Mouse (Mus musculus) retina, embryonic 14.5 days (tissue): ENCODE data around the gene Sult2b1.

ENCODE experiments used
- DNase-seq: peaks from one replicate; pipeline ENCODE4 v3.0.0-alpha.2; 2015; ENCODE audit warnings: low spot score

Gene Sult2b1

DNA sequence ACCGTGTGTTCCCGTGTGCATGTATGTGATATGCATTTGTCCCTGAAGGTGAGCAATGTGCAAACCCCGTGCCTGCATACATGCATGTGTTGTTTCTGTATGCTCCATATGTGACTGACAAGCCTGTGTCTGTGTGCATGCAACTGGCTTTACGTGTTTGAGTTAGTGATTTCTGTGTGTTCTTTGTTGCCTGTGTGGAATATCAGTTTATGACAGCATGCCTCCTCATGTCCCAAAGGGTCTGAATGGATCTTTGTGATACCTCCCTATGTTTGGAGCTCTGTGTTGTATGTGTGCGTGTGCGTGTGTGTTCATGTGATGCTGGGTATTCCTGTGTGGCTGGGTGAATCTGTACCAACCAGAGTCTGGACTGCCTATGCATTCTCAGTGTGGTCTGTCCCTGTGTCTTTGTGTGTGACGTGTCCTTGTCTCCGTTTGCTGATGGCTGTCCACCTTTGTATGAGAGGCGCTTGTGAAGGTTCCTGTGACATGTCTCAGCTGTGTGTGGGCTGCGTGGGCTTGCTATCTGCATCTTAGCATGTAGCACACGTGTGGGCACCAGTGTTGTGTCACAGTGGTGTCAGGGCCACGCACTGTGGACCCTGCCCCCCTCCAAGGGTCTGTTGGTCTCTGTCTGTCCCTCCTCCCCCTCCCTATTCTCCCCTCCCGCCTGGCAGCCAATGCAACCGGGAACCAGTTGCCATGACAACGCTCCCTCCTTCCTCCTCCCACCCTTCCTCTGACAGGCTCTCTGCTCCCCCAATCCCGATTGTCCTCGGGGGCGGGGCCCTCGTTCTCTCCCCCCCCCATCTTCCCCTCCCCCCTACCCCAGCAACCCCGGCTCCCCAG, at the start of gene Sult2b1:
TSS of gene Sult2b1 (minus strand) at position 146 of the 849 bp plus-strand sequence.
- peak; percentile 93 for DNase-seq

DNA sequence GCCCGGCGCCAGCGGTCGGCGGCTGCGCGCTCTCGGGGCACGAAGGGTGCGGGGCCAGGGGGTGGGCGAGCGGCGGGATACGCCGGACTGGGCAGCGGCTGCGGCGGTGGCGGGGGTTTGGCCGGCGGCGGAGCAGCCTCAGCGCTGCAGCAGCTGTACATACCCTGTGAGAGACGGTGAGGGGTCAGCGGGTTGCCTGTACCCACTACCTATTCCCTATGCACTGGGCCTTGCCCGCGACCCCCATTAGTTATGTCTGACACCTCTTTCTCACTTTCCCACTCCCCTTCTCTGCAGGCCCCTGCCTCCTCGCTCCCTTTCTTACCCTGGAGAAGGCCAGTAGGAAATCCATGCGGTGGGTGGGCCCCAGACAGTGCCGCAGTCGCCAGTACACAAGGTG, 49.5 kb upstream of the Sult2b1 start:
- DNase-seq, result no peak

DNA sequence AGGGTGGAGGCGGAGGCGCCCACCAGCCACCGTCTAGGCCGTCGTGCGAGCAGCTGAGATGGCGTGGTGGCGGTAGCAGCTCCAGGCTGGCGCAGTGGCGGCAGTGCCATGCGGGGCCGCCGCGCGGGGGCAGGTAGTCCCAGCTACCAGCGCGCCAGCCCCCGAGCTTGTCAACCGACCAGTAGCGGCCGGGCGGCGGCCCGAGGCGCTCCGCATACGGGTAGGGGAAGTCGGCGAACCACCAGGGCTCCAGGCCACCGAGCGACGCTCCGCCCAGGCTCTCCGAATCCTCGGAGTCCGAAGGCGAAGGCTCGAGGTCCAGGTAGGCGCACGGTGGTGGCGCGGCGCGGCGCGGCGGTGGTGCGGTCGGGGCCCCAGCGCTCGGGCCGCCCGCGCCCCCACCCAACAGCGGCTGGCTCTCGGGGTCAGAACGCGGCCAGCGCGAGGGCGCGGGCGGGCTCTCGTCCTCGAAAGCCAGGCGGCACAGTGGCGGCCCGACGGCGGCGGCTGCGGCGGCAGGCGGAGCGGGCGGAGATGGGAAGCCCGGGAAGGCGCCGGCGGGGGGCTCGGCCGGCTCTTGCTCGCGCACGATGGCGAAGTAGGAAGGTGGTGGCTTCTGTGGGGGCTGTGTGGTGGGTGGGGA, 48.8 kb upstream of the Sult2b1 start:
- no peak for DNase-seq

- no peak for DNase-seq
These were observed 48.0 kb upstream of the Sult2b1 start for GRCm38 (mm10) chr7:45832428-45832827.

GRCm38 (mm10) chr7:45831128-45831525, 46.7 kb upstream of the Sult2b1 start:
- DNase-seq, result no peak

- DNase-seq, result peak; percentile 87
These were observed 46.1 kb upstream of the Sult2b1 start, which contains the start of gene Grwd1 for GRCm38 (mm10) chr7:45830427-45831127. TSS of gene Grwd1 (minus strand) at chr7:45830944.

DNA sequence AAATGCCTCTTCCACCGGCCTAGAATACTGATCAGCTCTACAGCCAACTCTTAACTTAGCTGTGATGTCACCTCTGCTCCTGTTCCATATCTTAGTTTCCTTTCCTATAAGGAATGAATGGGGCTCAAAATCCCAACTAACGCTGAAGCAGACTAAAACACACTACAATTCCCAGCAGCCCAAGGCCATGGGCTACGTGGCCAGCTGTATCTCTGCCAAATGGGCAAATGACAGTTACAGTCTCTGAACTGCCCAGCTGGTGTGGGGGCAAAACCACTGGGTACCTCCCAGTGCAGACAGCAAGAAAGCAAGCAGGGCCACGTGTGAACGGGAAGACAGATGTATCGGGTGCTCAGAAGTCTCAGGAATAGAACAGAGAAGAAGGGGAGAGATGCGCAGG, 42.2 kb upstream of the Sult2b1 start:
- no peak for DNase-seq

DNA sequence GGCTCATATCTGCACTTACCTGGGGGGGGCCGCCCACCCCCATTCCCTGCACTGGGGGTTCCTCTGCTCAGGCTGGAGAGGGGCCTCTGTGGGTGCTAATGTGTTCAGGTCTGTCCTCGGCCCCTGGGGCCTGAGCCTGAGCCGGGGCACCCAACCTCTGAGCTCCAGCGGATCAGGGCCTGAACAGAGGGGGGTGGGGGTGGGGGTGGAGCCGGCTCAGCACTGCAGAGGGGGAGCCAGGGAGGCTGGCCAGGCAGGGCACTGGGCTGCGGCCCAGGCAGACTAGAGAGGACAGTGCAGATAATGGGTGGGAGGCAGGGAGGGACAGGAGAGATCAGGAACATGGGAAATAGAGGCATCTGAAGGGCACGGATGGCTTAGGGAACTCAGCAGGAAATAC, 40.1 kb upstream of the Sult2b1 start, which contains the start of gene Kcnj14:
TSS of gene Kcnj14 (minus strand) at position 185 of the 400 bp plus-strand sequence.
- no peak for DNase-seq

GRCm38 (mm10) chr7:45820913-45821312, 36.4 kb upstream of the Sult2b1 start:
- no peak for DNase-seq

DNA sequence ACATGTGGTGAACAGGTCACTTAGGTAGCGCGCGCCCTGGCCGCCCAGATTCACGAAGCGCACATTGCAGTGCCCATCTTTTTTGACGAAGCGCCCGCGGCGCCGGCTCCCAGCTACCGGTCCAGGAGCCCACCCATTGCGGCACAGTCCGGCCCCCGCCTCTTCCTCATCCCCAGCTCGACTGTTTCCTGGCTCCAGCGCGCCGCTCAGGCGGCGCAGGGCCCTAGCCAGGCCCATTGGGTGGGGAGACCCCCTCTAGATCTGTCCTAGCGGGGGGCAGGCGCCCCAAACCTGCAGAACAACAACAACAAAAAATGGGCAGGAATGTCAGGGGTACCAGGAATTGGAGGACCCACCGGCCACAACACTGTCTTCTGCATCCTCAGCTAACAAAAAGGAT, 35.4 kb upstream of the Sult2b1 start:
- no peak for DNase-seq

- DNase-seq, result no peak
These were observed 31.5 kb upstream of the Sult2b1 start for GRCm38 (mm10) chr7:45815984-45816351.

- DNase-seq, result no peak
These were observed 31.0 kb upstream of the Sult2b1 start for GRCm38 (mm10) chr7:45815323-45815983.

GRCm38 (mm10) chr7:45814841-45815240, 30.4 kb upstream of the Sult2b1 start:
- DNase-seq, result no peak

- peak; percentile 100 for DNase-seq
These were observed 29.6 kb upstream of the Sult2b1 start, which contains the start of gene Cyth2 for GRCm38 (mm10) chr7:45813787-45814779. TSS of gene Cyth2 (minus strand) at chr7:45814581.

DNA sequence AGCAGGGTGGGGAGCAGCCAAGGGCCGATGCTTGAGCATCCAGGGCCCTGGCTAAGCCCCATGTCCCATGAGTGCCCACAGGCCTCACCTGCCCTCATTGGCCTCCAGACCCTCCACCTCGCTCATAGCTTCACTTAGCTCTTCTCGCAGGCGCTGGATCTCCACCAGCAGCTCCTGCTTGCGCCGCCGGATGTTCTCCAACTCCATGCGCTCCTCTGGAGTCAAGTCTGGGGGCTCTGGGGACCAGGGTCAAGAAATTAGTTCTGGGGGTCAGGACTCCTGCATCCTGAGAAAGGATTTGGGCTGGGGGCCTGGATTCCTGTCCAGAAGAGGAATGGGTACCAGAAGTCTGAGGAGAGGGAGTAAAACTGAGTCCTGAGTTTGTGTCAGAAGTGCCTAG, 28.5 kb upstream of the Sult2b1 start:
- DNase-seq, result no peak

DNA sequence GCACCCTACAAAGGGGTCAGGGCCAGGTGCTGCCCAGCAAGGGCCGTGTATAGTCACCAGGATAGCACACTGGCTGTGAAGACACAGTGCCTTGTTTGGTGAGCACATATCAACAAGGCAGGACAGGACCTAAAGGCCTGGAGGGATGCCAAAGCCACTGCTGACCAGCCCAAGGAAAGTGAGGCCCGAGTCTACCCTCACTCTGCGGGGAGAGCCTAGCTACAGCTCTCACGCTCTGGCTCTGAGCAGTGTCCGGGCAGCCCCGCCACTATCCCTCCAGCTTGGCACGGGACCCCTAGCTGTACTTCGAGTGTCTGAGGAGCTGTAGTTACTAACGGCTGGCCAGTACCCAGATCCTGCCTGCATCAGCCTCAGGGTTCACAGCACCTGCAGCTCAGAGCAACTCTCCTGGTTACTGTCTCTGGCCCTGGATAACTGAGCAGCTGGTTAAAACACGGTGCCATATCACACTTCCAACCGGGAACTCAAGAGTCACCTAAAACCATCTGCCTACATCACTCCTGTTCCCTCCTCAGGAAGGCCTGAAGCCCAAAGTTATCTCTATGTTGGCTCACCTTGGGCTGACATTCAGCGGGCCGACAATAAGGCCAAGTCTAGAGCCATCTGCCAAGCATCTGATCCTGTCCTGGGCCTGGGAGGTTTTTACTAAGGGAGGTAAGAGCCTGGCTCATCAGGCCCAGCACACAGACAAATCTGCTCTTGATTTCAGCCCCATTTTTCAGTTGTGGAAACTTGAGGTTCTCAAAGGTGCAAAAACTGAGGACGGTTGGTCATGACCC, 25.0 kb upstream of the Sult2b1 start:
- no peak for DNase-seq

DNA sequence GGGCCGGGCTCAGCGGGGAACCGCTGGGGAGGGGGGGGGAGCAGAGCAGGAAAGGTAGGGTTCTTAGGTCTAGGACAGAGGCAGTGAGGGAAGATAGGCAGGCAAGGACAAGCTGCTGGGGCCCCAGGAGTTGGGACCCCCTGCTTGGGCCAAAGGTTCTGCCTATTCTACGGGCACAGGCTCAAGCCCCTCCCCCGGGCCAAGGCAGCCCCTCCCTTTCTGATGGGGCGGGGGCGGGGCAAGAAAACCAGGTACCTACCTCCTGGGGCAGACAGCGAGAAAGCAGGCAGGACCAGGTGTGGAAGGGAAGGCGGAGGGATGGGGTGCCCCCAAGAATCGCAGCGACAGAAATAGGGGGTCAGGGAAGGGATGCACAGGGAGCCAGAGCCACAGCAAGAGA, 24.0 kb upstream of the Sult2b1 start:
- DNase-seq, result no peak

DNA sequence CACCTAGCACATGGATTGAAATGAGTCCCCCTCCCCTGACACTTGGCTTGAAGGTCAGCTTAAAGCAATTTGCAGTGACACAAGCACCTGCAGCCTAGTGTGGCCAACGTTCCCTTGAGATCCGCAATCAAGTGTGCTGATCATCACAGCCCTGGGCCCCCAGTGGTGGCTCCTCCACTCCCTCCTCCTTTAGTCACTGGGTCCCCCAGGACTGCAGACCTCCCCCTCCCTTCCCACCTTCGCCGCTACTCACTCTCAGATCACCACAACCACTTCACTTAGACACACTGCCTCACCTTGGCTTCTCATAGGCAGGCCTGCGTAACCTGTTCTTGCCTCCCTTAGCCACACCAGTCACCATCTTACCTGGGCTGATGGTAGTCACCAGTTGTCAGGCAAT, 21.5 kb upstream of the Sult2b1 start:
- DNase-seq, result no peak

GRCm38 (mm10) chr7:45802551-45802950, 18.1 kb upstream of the Sult2b1 start:
- no peak for DNase-seq

- DNase-seq, result peak; percentile 97
These were observed 16.9 kb upstream of the Sult2b1 start for GRCm38 (mm10) chr7:45801348-45801747.
